Mouse (Mus musculus): ENCODE data around the gene Sla2.
"Not testable (repeated sequence)": the region's sequence is repeated elsewhere in the genome, so short reads cannot be mapped to it uniquely, and the experiment has no call there.

The Sla2 gene

DNA sequence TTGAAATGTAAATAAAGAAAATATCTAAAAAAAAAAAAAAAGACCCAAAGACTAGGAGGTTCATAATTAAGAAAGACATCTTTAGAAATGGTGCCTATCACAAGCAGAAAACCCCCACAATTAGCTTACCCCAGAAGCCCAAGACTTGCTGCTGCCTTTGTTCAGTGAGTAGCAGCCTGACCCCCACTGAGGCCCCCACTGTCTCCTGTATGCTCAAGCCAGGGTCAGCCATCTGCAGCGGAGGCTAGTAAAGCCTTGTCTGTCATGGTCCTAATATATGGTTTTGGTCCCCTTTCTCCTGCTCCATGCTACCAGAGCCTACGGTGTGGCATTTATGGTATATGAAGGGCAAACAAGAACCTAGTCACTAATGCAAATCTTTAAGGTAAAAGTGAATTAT lies 14.4 kb upstream of the Sla2 start:
- DNase-seq (ENCODE audit: low spot score) = no peak

DNA sequence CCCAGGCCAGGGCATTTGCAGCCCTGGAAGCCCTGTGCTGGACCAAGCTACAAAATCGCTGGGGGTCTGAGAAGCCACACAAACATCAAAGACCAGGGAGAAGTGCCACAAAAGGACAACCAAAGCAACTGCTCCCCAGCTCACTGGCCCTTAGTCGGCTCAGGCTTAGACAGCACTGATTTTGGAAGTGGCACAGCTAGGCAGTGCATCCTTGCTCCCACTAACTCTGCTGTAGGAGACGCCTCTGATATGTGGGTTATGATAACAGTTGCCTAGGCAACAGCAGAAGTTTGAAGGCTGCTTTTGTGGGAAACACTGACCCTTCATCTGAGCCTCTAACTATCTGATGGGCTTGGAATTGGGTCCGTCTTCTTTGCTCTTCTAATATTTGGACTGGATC lies 12.2 kb upstream of the Sla2 start:
- DNase-seq (ENCODE audit: low spot score) = no peak

GRCm38 (mm10) chr2:156898374-156898773 lies 11.4 kb upstream of the Sla2 start:
- DNase-seq (ENCODE audit: low spot score) = no peak

GRCm38 (mm10) chr2:156897034-156897433 lies 10.0 kb upstream of the Sla2 start:
- DNase-seq (ENCODE audit: low spot score) = no peak

GRCm38 (mm10) chr2:156896384-156896914 lies 9.5 kb upstream of the Sla2 start:
- DNase-seq (ENCODE audit: low spot score) = no peak

GRCm38 (mm10) chr2:156894496-156895265 lies 7.7 kb upstream of the Sla2 start:
- no peak for DNase-seq (ENCODE audit: low spot score)

- DNase-seq (ENCODE audit: low spot score) = no peak
Observed at GRCm38 (mm10) chr2:156892821-156893220, 5.8 kb upstream of the Sla2 start.

GRCm38 (mm10) chr2:156892240-156892639 lies 5.2 kb upstream of the Sla2 start:
- DNase-seq (ENCODE audit: low spot score) = no peak

DNA sequence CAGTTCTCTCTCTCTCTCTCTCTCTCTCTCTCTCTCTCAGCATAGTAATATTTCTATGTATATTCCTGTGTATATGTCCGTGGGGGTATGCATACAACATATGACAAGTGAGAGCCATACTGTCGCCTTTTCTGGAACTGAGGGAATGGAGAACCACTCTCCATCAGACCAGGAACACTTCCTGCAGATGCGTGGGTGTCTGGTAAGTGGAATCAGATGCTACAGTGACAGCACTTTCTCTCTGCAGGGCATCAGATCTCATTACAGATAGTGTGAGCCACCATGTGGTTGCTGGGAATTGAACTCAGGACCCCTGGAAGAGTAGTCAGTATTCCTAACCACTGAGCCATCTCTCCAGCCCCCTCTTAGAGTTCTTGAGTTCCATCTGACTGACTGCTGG lies 1.5 kb upstream of the Sla2 start:
- DNase-seq (ENCODE audit: low spot score) = no peak

DNA sequence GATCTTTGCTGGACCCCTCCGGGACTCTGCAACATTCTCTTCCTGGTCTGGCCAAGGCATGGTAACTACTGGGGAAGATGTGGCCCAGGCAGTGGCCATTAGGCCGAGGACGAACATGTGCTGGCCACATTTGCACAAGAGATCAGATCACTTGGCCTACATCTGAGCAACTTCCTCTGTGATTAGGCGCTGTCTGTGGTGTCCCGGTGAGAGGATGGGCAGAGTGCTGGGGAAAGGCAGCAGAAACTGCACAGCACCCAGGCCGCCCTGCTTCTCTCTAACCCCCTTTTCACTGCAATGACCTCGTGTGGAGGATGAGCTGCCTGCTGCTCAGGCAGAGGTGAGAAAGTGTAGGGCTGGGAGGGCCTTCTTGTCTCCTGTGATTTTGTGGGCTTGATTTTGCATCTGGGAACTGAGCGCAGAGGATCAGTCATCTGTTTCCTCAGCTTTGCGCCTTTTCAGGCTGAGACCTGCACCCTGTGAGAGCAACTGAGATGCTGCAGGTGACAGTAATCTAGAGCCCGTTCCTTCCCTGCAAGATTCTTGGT lies 834 bp downstream of the Sla2 start:
- no peak for DNase-seq (ENCODE audit: low spot score)

GRCm38 (mm10) chr2:156885666-156886065 lies 1.3 kb downstream of the Sla2 start:
- not testable (repeated sequence) for DNase-seq (ENCODE audit: low spot score)

DNA sequence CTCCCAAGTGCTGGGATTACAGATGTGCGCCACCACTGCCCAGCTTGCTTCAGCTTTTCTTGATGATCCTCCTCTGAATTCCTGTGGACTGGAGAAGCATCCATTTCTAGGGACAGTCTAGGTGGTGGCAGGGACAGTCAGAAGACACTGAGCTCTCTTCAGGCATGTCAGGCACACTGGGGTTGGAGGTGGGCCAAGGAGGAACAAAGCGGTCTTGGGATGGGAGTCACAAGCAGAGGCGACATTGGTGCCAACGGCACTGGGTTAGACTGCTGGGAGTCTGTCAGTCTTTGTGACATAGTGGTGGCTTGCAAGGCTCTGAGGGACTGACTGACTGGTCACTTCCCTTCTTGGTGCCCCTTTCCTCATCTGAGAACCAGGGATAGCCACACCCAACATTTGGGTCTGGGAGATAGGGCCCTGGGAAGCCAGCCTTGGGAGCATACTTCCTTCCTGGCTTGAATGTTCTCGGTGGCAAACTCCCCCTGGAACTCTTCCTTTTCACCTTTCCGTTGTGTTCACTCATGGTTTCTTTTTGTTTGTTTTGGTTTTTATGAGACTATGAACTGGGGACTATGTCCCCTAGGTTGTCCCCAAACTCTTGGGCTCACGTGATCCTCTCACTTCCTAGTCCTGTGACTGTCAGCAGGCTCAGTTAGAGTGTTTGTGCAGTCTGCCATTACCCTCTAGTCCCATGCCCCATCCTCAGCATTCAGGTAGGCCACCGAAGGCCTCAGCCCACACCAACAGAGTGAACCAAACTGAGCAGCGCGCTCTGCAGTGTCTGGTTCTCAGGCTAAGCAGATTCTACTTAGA lies 2.4 kb downstream of the Sla2 start:
- no peak for DNase-seq (ENCODE audit: low spot score)

- DNase-seq (ENCODE audit: low spot score) = peak; percentile 26
Observed at GRCm38 (mm10) chr2:156882431-156883001, 4.5 kb downstream of the Sla2 start.

- no peak for DNase-seq (ENCODE audit: low spot score)
Observed at GRCm38 (mm10) chr2:156879541-156879940, 7.5 kb downstream of the Sla2 start.

DNA sequence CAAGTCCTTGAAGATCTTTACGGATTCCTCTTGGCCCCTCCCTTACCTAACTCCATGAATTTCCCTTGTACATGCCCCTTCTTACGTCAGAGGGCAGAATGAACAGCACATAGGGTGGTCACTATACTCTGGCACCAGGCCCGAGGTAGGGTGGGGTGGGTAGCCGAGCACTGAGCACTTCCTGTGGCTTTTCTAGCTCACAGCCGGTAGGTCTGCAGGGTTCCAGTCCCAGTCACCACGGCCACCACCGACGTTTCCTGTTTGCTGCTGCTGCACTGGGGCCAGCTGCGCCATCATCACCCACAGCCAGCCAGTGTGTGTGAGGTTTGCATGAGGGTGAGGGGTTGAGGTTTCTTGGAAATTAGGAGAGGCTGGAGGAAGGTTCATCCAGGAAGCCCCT lies 9.3 kb downstream of the Sla2 start:
- peak; percentile 51 for DNase-seq (ENCODE audit: low spot score)

DNA sequence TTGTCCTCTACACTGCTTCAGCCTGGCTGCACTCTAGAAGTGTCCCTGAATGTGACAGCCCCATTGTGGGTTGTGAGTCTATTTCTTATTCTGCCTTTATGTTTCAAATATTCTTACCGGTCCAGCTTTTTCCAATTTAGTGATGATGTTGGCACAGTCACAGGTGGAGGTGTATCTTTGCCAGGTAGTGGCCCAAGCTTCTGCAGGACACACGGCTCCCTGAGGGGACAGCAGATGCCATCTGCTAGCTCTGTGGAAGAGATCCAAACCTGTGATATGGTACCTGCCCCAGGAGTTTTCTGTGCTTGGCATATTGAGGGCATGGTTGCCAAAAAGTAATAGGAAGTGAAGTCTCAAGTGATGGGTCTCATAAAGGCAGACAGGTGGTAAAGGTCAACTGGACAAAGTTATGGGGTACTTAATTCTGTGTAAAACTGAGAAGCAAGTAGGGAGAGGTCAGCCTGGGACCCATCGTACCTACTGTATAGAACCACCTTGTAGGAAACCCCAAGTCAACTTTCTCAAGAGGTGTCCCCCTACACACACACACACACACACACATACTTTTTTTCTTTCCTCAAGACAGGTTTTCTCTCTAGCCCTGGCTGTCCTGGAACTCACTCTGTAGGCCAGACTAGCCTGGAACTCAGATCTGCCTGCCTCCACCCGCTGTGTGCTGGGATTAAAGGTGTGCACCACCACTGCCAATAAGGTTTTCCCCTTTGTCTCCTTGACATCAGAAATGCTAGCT lies 12.1 kb downstream of the Sla2 start:
- no peak for DNase-seq (ENCODE audit: low spot score)

DNA sequence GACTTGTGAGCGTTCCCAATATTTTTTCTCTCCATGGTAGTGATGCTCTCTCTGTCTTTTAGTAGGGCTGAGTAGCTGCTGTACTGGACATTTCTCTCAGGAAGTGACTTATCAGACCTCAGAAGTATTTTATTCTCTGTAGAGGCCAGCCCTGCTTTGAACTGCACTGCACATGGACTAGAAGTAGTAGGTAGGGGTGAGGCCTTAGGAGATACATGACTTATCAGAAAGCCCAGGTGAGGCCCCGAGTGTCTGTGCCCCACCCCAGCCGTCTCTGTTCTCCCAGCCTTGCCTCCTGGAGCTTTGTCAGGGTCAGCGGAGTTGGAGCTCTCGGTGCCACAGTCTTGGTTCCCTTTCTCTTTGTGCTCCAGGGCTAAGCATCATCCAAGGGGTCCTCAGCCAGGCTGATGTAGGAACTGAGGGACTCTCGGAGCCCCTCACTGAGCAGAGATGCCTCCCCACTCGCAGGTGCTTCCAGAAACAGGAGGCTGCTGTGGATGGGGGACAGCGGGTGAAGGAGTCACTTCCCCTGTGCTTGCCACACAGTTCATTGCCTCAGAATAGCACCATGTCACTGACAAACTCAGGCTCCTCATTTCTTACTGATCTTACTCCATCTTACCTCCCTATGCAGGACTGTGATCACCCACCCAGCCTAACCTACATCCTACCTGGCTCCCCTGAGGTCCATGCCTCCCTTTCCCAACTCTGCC lies 12.8 kb downstream of the Sla2 start:
- no peak for DNase-seq (ENCODE audit: low spot score)

DNA sequence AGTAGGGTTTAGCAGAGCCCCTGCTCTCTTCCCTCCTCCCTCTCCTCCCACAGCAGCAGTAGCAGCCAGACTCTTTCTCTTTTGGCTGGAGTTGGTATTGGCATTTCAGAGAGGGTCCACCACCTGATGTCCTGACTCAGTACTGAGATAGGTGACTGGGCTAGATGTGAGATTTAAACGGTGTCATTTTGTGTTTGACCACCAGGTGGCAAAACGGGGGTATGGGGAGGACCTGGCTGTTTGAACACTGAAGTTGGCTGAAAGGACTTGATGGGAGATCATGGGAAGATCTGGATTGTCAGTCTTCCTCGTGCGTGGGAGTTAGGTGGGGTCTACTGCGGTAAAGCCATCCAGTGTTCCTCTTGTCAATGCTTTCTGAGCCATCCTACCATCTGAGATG lies 13.4 kb downstream of the Sla2 start:
- peak; percentile 49 for DNase-seq (ENCODE audit: low spot score)

- no peak for DNase-seq (ENCODE audit: low spot score)
Observed at GRCm38 (mm10) chr2:156870519-156870918, 16.5 kb downstream of the Sla2 start.

GRCm38 (mm10) chr2:156869554-156869953 lies 17.4 kb downstream of the Sla2 start:
- no peak for DNase-seq (ENCODE audit: low spot score)

GRCm38 (mm10) chr2:156868994-156869393 lies 18.0 kb downstream of the Sla2 start:
- DNase-seq (ENCODE audit: low spot score) = no peak

Measured in lung, postnatal 25 days (tissue).